Mouse (Mus musculus) kidney, embryonic 15.5 days (tissue): ENCODE measurements around the gene Jmjd1c. TPM values are rescaled to one million over a fixed set of nuclear protein-coding genes. Genes with fewer than 3 reads are reported as not detected.

Experiments used
- ATAC-seq: fragments of 200-750 bp; cut with Nextera tagmentation; replicated peaks from 2 replicates; pipeline ENCODE4 v1.8.0; 2017; ENCODE audit warnings: moderate TSS enrichment; ENCODE audit not compliant: low FRiP score
- H3K27ac ChIP-seq: fragments of 300-500 bp; sonication (generic); 2 replicates; pipeline ENCODE4 v1.5.1; 2015; ENCODE audit warnings: mild to moderate bottlenecking, inconsistent platforms
- H3K27me3 ChIP-seq: fragments of 300-500 bp; sonication (generic); 2 replicates; pipeline ENCODE4 v1.6.1; 2015; ENCODE audit warnings: inconsistent platforms
- H3K36me3 ChIP-seq: fragments of 300-500 bp; sonication (generic); 2 replicates; pipeline ENCODE4 v1.6.1; 2015; ENCODE audit warnings: inconsistent platforms
- H3K4me1 ChIP-seq: fragments of 300-500 bp; sonication (generic); 2 replicates; pipeline ENCODE4 v1.6.1; 2015; ENCODE audit warnings: inconsistent platforms
- H3K4me2 ChIP-seq: fragments of 300-500 bp; sonication (generic); 2 replicates; pipeline ENCODE4 v1.6.1; 2015; ENCODE audit warnings: moderate library complexity, mild to moderate bottlenecking, inconsistent platforms
- H3K4me3 ChIP-seq: fragments of 300-500 bp; sonication (generic); replicated peaks from 2 replicates; pipeline ENCODE4 v1.5.1; 2015; ENCODE audit warnings: mild to moderate bottlenecking, inconsistent platforms
- H3K9ac ChIP-seq: fragments of 300-500 bp; sonication (generic); 2 replicates; pipeline ENCODE4 v1.6.1; 2015; ENCODE audit warnings: mild to moderate bottlenecking, inconsistent platforms
- H3K9me3 ChIP-seq: fragments of 300-500 bp; sonication (generic); replicated peaks from 2 replicates; pipeline ENCODE4 v1.6.1; 2016; ENCODE audit warnings: inconsistent platforms
- WGBS: fragments of 180-500 bp; shearing (Covaris S2); methylation state at CpG from one replicate; pipeline ENCODE4 v1.1.7; 2015; ENCODE audit warnings: mixed read lengths; 5-methylcytosine and 5-hydroxymethylcytosine counted together
- polyA plus RNA-seq: library from polyadenylated mRNA; unstranded; fragments of >200 nt; fragmentation: Nextera tagmentation; extraction: Ambion mirVana; gene quantifications from 2 replicates; pipeline ENCODE4 v1.2.1, GENCODE M21; 2015

Jmjd1c gene
- polyA plus RNA-seq, 1 experiment from 2014 or later = 42.6 TPM

DNA sequence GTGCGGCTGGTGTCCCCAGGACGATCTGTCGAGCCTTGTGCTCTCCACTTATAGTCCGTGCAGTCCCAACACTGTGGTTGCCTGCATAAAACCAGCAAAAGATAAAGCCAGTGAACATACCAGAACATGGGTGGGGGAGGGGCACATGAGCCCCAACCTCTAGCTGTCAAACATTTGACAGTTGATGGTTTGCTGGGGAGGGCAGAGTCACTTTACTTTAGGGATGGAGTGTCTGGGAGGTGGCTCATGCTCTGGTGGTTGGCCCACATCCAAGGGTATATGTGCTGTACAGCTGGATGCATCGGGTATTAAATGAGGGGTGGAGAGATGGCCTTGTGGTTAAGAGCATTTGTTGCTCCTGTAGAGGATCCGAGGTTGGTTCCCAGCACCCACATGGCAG, 205.1 kb downstream of the Jmjd1c start:
- Histone ChIP-seq H3K4me2 (no peak overlapping the region), H3K4me1 (peaks cover 3% of the 10 kb centered on the region; the same call in 1 of the 2 replicates), H3K9ac (no peak overlapping the region), H3K27me3 (no peaks in the 10 kb centered on the region), H3K27ac (no peak overlapping the region), H3K4me3 (no peak overlapping the region), H3K9me3 (no peaks in the 10 kb centered on the region), H3K36me3 (no peaks in the 10 kb centered on the region)
- ATAC-seq = no peak
- 92% methylated on average over 6 of the region's 6 CpGs for WGBS

DNA sequence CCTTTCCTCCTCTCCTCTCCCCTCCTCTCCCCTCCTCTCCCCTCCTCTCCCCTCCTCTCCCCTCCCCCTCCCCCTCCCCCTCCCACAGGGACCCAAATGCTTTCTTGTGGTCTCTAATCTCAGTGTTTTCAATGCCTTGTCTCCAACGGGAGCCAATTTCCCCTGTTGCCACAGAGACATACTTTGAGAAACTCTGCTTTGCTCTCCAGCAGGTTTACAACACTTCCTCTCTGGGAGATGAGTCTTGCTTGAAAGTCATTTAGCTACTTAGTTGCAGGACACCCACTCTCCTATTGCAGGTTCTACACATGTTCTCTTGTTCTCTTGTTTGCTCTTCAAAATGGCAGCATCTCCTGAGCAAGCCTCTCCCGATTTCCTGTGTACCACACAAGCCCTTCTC, 206.4 kb downstream of the Jmjd1c start:
- Histone ChIP-seq H3K9me3 (no peaks in the 10 kb centered on the region), H3K27ac (no peak overlapping the region), H3K4me3 (no peak overlapping the region), H3K27me3 (no peaks in the 10 kb centered on the region), H3K9ac (no peak overlapping the region), H3K4me1 (peaks cover 3% of the 10 kb centered on the region; the same call in 1 of the 2 replicates), H3K4me2 (no peak overlapping the region), H3K36me3 (no peaks in the 10 kb centered on the region)
- 29% methylated on average over 2 of the region's 2 CpGs for WGBS
- no peak for ATAC-seq

Other genes starting within 250 kb of the Jmjd1c start
- 47.0 and 49.1 TPM in 2 replicates for gene Reep3, start 820 bp downstream of the Jmjd1c start, polyA plus RNA-seq
- gene Nrbf2, start 189.2 kb downstream of the Jmjd1c start, polyA plus RNA-seq = 34.9 and 35.6 TPM in 2 replicates